Comparison of ENCODE assay signal across 7 mouse cellular contexts in genomic region chr11:60088947-60089346, GRCm38 (mm10). TPM values are rescaled to one million over a fixed set of nuclear protein-coding genes. Genes with fewer than 3 reads are reported as not detected.
A peak's percentile ranks its signal among the peaks of the same experiment; 100 is the strongest.
DNase-seq lines count a peak whose midpoint lies in the region.

No protein-coding gene starts in this region.

- peak; percentile 49 for DNase-seq in thymus, postnatal 14 days
- no peak for DNase-seq in thymus, adult 18-20 months
- DNase-seq in embryo, embryonic 9.5 days (ENCODE audit: extremely low spot score): peak; percentile 37
- peak; percentile 30 to 48 for DNase-seq in left cerebral cortex, adult 18-20 months (ENCODE audit: low spot score in 2 of 2)
- DNase-seq in right cerebral cortex, adult 2 months (ENCODE audit: low spot score in 2 of 2): peak; percentile 41 to 59
- DNase-seq in urinary bladder, postnatal 36 days (ENCODE audit: low spot score in 2 of 2): no peak
- no peak for DNase-seq in c-Kit-positive CD71-positive TER-119-positive erythroid progenitor cells, embryonic 14.5 days (ENCODE audit: low spot score)

RNA-seq across cellular contexts. Expression of gene Rai1, which starts 15.9 kb away (rescaled TPM):
- total RNA-seq in left cerebral cortex, adult 18-20 months (2021): 10 to 100 TPM; 74.0 to 76.1 TPM

RNA-seq across cellular contexts. Expression of gene Pemt, which starts 42.7 kb away (rescaled TPM):
- 1 to 10 TPM; 6.3 to 8.0 TPM for total RNA-seq in left cerebral cortex, adult 18-20 months (2021)

Comparison
In these comparisons a context has a peak if more than half of its experiments do, and no peak if none do; other contexts are left out.
1. DNase-seq: peak in thymus, postnatal 14 days (single experiment), embryo, embryonic 9.5 days (single experiment), left cerebral cortex, adult 18-20 months (2 of 2) and right cerebral cortex, adult 2 months (2 of 2); none in thymus, adult 18-20 months (0 of 2), urinary bladder, postnatal 36 days (0 of 2) and c-Kit-positive CD71-positive TER-119-positive erythroid progenitor cells, embryonic 14.5 days (single experiment).